Mouse (Mus musculus): ENCODE data around the gene Ska2. TPM values are rescaled to one million over a fixed set of nuclear protein-coding genes. Genes with fewer than 3 reads are reported as not detected.

Gene Ska2
- total RNA-seq (2014; fragmentation: Nextera tagmentation), result 35.5 and 63.7 TPM in 2 replicates
- 50.0 and 56.5 TPM in 2 replicates for total RNA-seq (2017)
- 0.72 and 1.1 TPM in 2 replicates for polyA plus RNA-seq (2012)

- Histone ChIP-seq H3K27me3 (ENCODE audit: insufficient read depth, low read length) (no peaks in the 10 kb centered on the region), H3K4me3 (ENCODE audit: low read depth, low read length) (peak within 1 kb of the TSS; percentile 83), H3K4me1 (ENCODE audit: insufficient read depth, low read depth, low read length) (peaks cover 7% of the 10 kb centered on the region; the same call in 1 of the 2 replicates), H3K36me3 (replicated peaks) (peaks cover 45% of the 10 kb centered on the region), H3K9me3 (replicated peaks) (no peaks in the 10 kb centered on the region)
- DNase-seq (ENCODE audit: low spot score), result peak; percentile 88
- peak; percentile 93 for ATAC-seq (ENCODE audit: extremely low read depth, insufficient number of reproducible peaks, low FRiP score, poor library complexity, severe bottlenecking)
- TF ChIP-seq TAL1 (conservative IDR thresholded peaks at IDR 0.05; ENCODE audit: low read depth, low read length), result no peak
- no peak for TF ChIP-seq GATA1 (IDR thresholded peaks at IDR 0.05; ENCODE audit: borderline replicate concordance, low read length)
- TF ChIP-seq POLR2AphosphoS5 (IDR thresholded peaks at IDR 0.05; ENCODE audit: insufficient replicate concordance, low read depth, low read length), result no peak
- TF ChIP-seq CTCF (IDR thresholded peaks at IDR 0.05; ENCODE audit: low read depth, low read length), result no peak
- TF ChIP-seq GATA2 (IDR thresholded peaks at IDR 0.05; ENCODE audit: borderline replicate concordance, low read depth, low read length), result no peak
Observed at GRCm38 (mm10) chr11:87108755-87109518, at the start of gene Ska2. Gene Ska2 (plus strand): TSS chr11:87109234.

- H3K36me3 ChIP-seq (replicated peaks), result no peaks in the 10 kb centered on the region
Observed at GRCm38 (mm10) chr11:87060410-87060809, 48.6 kb upstream of the Ska2 start.

GRCm38 (mm10) chr11:87062087-87062486, 46.9 kb upstream of the Ska2 start:
- peaks cover 4% of the 10 kb centered on the region; the same call in 1 of the 2 replicates for H3K27me3 ChIP-seq (ENCODE audit: insufficient read depth, low read length)

More at GRCm38 (mm10) chr11:87060410-87060809, 48.6 kb upstream of the Ska2 start:
- TF ChIP-seq TAL1 (conservative IDR thresholded peaks at IDR 0.05; ENCODE audit: low read depth, low read length), result no peak
- no peak for TF ChIP-seq CTCF (IDR thresholded peaks at IDR 0.05; ENCODE audit: low read depth, low read length)
- no peak for TF ChIP-seq POLR2AphosphoS5 (IDR thresholded peaks at IDR 0.05; ENCODE audit: insufficient replicate concordance, low read depth, low read length)
- H3K4me3 ChIP-seq (ENCODE audit: low read depth, low read length), result no peak overlapping the region
- H3K4me1 ChIP-seq (ENCODE audit: insufficient read depth, low read depth, low read length), result no peaks in the 10 kb centered on the region
- peaks cover 4% of the 10 kb centered on the region; the same call in 1 of the 2 replicates for H3K27me3 ChIP-seq (ENCODE audit: insufficient read depth, low read length)
- no peak for ATAC-seq (ENCODE audit: extremely low read depth, insufficient number of reproducible peaks, low FRiP score, poor library complexity, severe bottlenecking)
- DNase-seq (ENCODE audit: low spot score), result no peak
- H3K9me3 ChIP-seq (replicated peaks), result no peaks in the 10 kb centered on the region

GRCm38 (mm10) chr11:87073343-87073865, 35.6 kb upstream of the Ska2 start:
- Histone ChIP-seq H3K4me1 (ENCODE audit: insufficient read depth, low read depth, low read length) (peaks cover 19% of the 10 kb centered on the region), H3K27me3 (ENCODE audit: insufficient read depth, low read length) (peaks cover 8% of the 10 kb centered on the region), H3K4me3 (ENCODE audit: low read depth, low read length) (peak overlapping the region; percentile 71), H3K9me3 (replicated peaks) (no peaks in the 10 kb centered on the region), H3K36me3 (replicated peaks) (peaks cover 22% of the 10 kb centered on the region)
- DNase-seq (ENCODE audit: low spot score), result peak; percentile 36
- TF ChIP-seq GATA2 (IDR thresholded peaks at IDR 0.05; ENCODE audit: borderline replicate concordance, low read depth, low read length) (no peak), POLR2AphosphoS5 (IDR thresholded peaks at IDR 0.05; ENCODE audit: insufficient replicate concordance, low read depth, low read length) (no peak), TAL1 (conservative IDR thresholded peaks at IDR 0.05; ENCODE audit: low read depth, low read length) (no peak), GATA1 (IDR thresholded peaks at IDR 0.05; ENCODE audit: borderline replicate concordance, low read length) (no peak), CTCF (IDR thresholded peaks at IDR 0.05; ENCODE audit: low read depth, low read length) (no peak)
- no peak for ATAC-seq (ENCODE audit: extremely low read depth, insufficient number of reproducible peaks, low FRiP score, poor library complexity, severe bottlenecking)

More at GRCm38 (mm10) chr11:87062087-87062486, 46.9 kb upstream of the Ska2 start:
- no peaks in the 10 kb centered on the region for H3K9me3 ChIP-seq (replicated peaks)
- ATAC-seq (ENCODE audit: extremely low read depth, insufficient number of reproducible peaks, low FRiP score, poor library complexity, severe bottlenecking) (no peak), DNase-seq (ENCODE audit: low spot score) (no peak)
- no peaks in the 10 kb centered on the region for H3K36me3 ChIP-seq (replicated peaks)
- TF ChIP-seq CTCF (IDR thresholded peaks at IDR 0.05; ENCODE audit: low read depth, low read length), result no peak
- TF ChIP-seq POLR2AphosphoS5 (IDR thresholded peaks at IDR 0.05; ENCODE audit: insufficient replicate concordance, low read depth, low read length), result no peak
- no peak for TF ChIP-seq TAL1 (conservative IDR thresholded peaks at IDR 0.05; ENCODE audit: low read depth, low read length)
- TF ChIP-seq GATA2 (IDR thresholded peaks at IDR 0.05; ENCODE audit: borderline replicate concordance, low read depth, low read length), result no peak
- TF ChIP-seq GATA1 (IDR thresholded peaks at IDR 0.05; ENCODE audit: borderline replicate concordance, low read length), result no peak
- H3K4me1 ChIP-seq (ENCODE audit: insufficient read depth, low read depth, low read length), result no peaks in the 10 kb centered on the region
- no peak overlapping the region for H3K4me3 ChIP-seq (ENCODE audit: low read depth, low read length)

GRCm38 (mm10) chr11:87073866-87074440, 35.1 kb upstream of the Ska2 start, which contains the start of gene Gdpd1:
Gene Gdpd1 (minus strand): TSS chr11:87074062.
- H3K4me1 ChIP-seq (ENCODE audit: insufficient read depth, low read depth, low read length), result peaks cover 19% of the 10 kb centered on the region
- H3K9me3 ChIP-seq (replicated peaks), result no peaks in the 10 kb centered on the region
- DNase-seq (ENCODE audit: low spot score) (peak; percentile 81), ATAC-seq (ENCODE audit: extremely low read depth, insufficient number of reproducible peaks, low FRiP score, poor library complexity, severe bottlenecking) (no peak; the same call in 1 of the 2 replicates)
- TF ChIP-seq POLR2AphosphoS5 (IDR thresholded peaks at IDR 0.05; ENCODE audit: insufficient replicate concordance, low read depth, low read length) (no peak), GATA2 (IDR thresholded peaks at IDR 0.05; ENCODE audit: borderline replicate concordance, low read depth, low read length) (no peak), TAL1 (conservative IDR thresholded peaks at IDR 0.05; ENCODE audit: low read depth, low read length) (no peak), GATA1 (IDR thresholded peaks at IDR 0.05; ENCODE audit: borderline replicate concordance, low read length) (no peak), CTCF (IDR thresholded peaks at IDR 0.05; ENCODE audit: low read depth, low read length) (no peak)
- H3K36me3 ChIP-seq (replicated peaks), result peaks cover 26% of the 10 kb centered on the region
- H3K27me3 ChIP-seq (ENCODE audit: insufficient read depth, low read length), result peaks cover 8% of the 10 kb centered on the region
- peak within 1 kb of the TSS; percentile 71 for H3K4me3 ChIP-seq (ENCODE audit: low read depth, low read length)

GRCm38 (mm10) chr11:87083712-87084111, 25.3 kb upstream of the Ska2 start:
- Histone ChIP-seq H3K9me3 (replicated peaks) (no peaks in the 10 kb centered on the region), H3K4me3 (ENCODE audit: low read depth, low read length) (no peak overlapping the region; the same call in 1 of the 2 replicates), H3K27me3 (ENCODE audit: insufficient read depth, low read length) (no peaks in the 10 kb centered on the region), H3K36me3 (replicated peaks) (peaks cover 67% of the 10 kb centered on the region), H3K4me1 (ENCODE audit: insufficient read depth, low read depth, low read length) (peaks cover 45% of the 10 kb centered on the region)
- DNase-seq (ENCODE audit: low spot score) (no peak), ATAC-seq (ENCODE audit: extremely low read depth, insufficient number of reproducible peaks, low FRiP score, poor library complexity, severe bottlenecking) (no peak)
- TF ChIP-seq TAL1 (conservative IDR thresholded peaks at IDR 0.05; ENCODE audit: low read depth, low read length), result no peak
- TF ChIP-seq GATA2 (IDR thresholded peaks at IDR 0.05; ENCODE audit: borderline replicate concordance, low read depth, low read length), result no peak
- no peak for TF ChIP-seq POLR2AphosphoS5 (IDR thresholded peaks at IDR 0.05; ENCODE audit: insufficient replicate concordance, low read depth, low read length)
- no peak for TF ChIP-seq GATA1 (IDR thresholded peaks at IDR 0.05; ENCODE audit: borderline replicate concordance, low read length)
